Mouse (Mus musculus) MEL (cell line): ENCODE data around the gene Mcf2l. TPM values are rescaled to one million over a fixed set of nuclear protein-coding genes. Genes with fewer than 3 reads are reported as not detected.

Source experiments
- DNase-seq: peaks from one replicate; pipeline ENCODE4 v3.0.0; 2011; ENCODE audit warnings: low read depth, low spot score
- H3K27ac ChIP-seq: 2 replicates; pipeline ENCODE4 v1.5.1; 2012; ENCODE audit warnings: low read depth, mild to moderate bottlenecking, control low read depth, low read length, moderate library complexity; ENCODE audit not compliant: control insufficient read depth
- H3K27me3 ChIP-seq, 2 experiments: fragments of 150-350 bp in 1 of 2; sonication (generic) in 1 of 2; 2 replicates each; pipeline ENCODE4 v1.6.1; 2012; ENCODE audit warnings: low read length in 2 of 2, mild to moderate bottlenecking in 2 of 2, improper control_type of control experiment in 1 of 2, moderate library complexity in 1 of 2; ENCODE audit not compliant: insufficient read depth in 2 of 2, control insufficient read depth in 1 of 2
- H3K36me3 ChIP-seq, 2 experiments: 2 replicates each; pipeline ENCODE4 v1.6.1; 2012 to 2014; ENCODE audit warnings: low read length in 2 of 2, improper control_type of control experiment in 1 of 2, inconsistent platforms in 1 of 2, mild to moderate bottlenecking in 1 of 2; ENCODE audit not compliant: insufficient read depth in 2 of 2, control insufficient read depth in 1 of 2
- H3K4me1 ChIP-seq, 2 experiments: fragments of 150-350 bp in 1 of 2; sonication (generic) in 1 of 2; 2 replicates each; pipeline ENCODE4 v1.6.1; 2012; ENCODE audit warnings: low read length in 2 of 2, improper control_type of control experiment in 1 of 2, mild to moderate bottlenecking in 1 of 2; ENCODE audit not compliant: insufficient read depth in 2 of 2, control insufficient read depth in 1 of 2
- H3K4me3 ChIP-seq, 2 experiments: fragments of 150-350 bp in 1 of 2; sonication (generic) in 1 of 2; 2 replicates each; pipeline ENCODE4 v1.5.1; 2012; ENCODE audit warnings: low read depth in 2 of 2, low read length in 2 of 2, mild to moderate bottlenecking in 2 of 2, moderate library complexity in 2 of 2, control low read depth in 1 of 2, improper control_type of control experiment in 1 of 2; ENCODE audit not compliant: control insufficient read depth in 1 of 2, insufficient read depth in 1 of 2
- H3K79me2 ChIP-seq: 2 replicates; pipeline ENCODE4 v1.6.1; 2012; ENCODE audit warnings: mild to moderate bottlenecking, low read length, moderate library complexity; ENCODE audit not compliant: control insufficient read depth, poor library complexity, insufficient read depth
- H3K9ac ChIP-seq: 2 replicates; pipeline ENCODE4 v1.6.1; 2012; ENCODE audit warnings: low read depth, mild to moderate bottlenecking, control low read depth, low read length, moderate library complexity; ENCODE audit not compliant: control insufficient read depth, poor library complexity, severe bottlenecking
- H3K9me3 ChIP-seq: fragments of 150-350 bp; sonication (generic); replicated peaks from 2 replicates; pipeline ENCODE4 v1.6.1; 2012; ENCODE audit warnings: mild to moderate bottlenecking, low read length, improper control_type of control experiment, moderate library complexity; ENCODE audit not compliant: insufficient read depth
- CHD1 ChIP-seq: IDR thresholded peaks from 2 replicates; pipeline ENCODE4 v1.6.1; 2012; ENCODE audit warnings: low read depth, mild to moderate bottlenecking, inconsistent platforms, low read length, improper control_type of control experiment
- E2F4 ChIP-seq: IDR thresholded peaks from 2 replicates; pipeline ENCODE4 v1.6.1; 2011; ENCODE audit warnings: low read depth, low read length, improper control_type of control experiment, borderline replicate concordance
- ETS1 ChIP-seq: IDR thresholded peaks from 2 replicates; pipeline ENCODE4 v1.6.1; 2012; ENCODE audit warnings: low read depth, mild to moderate bottlenecking, inconsistent platforms, low read length, improper control_type of control experiment, moderate library complexity
- GATA1 ChIP-seq: IDR thresholded peaks from 2 replicates; pipeline ENCODE4 v1.6.1; 2011; ENCODE audit warnings: low read depth, low read length, improper control_type of control experiment
- HCFC1 ChIP-seq: IDR thresholded peaks from 2 replicates; pipeline ENCODE4 v1.6.1; 2012; ENCODE audit warnings: low read depth, mild to moderate bottlenecking, inconsistent platforms, low read length, improper control_type of control experiment, moderate library complexity
- MAZ ChIP-seq: IDR thresholded peaks from 2 replicates; pipeline ENCODE4 v1.6.1; 2012; ENCODE audit warnings: low read depth, mild to moderate bottlenecking, inconsistent platforms, low read length, improper control_type of control experiment
- MEF2A ChIP-seq: IDR thresholded peaks from 2 replicates; pipeline ENCODE4 v1.6.1; 2014; ENCODE audit warnings: low read depth, mild to moderate bottlenecking, inconsistent platforms, low read length, improper control_type of control experiment; ENCODE audit not compliant: poor library complexity, insufficient replicate concordance, severe bottlenecking; ENCODE audit errors: extremely low read depth
- MYB ChIP-seq: IDR thresholded peaks from 2 replicates; pipeline ENCODE4 v1.6.1; 2011; ENCODE audit warnings: mild to moderate bottlenecking, low read depth, low read length, improper control_type of control experiment
- MYC ChIP-seq: IDR thresholded peaks from 2 replicates; pipeline ENCODE4 v1.6.1; 2011; ENCODE audit warnings: low read depth, mild to moderate bottlenecking, low read length, improper control_type of control experiment, moderate library complexity
- POLR2A ChIP-seq, 2 experiments: IDR thresholded peaks; 2 replicates each; pipeline ENCODE4 v1.6.1; 2011 to 2012; ENCODE audit warnings: low read length in 2 of 2, mild to moderate bottlenecking in 2 of 2, control low read depth in 1 of 2, improper control_type of control experiment in 1 of 2, low read depth in 1 of 2, moderate library complexity in 1 of 2; ENCODE audit not compliant: control insufficient read depth in 1 of 2, insufficient read depth in 1 of 2, poor library complexity in 1 of 2
- POLR2AphosphoS2 ChIP-seq: IDR thresholded peaks from 2 replicates; pipeline ENCODE4 v1.6.1; 2011; ENCODE audit warnings: low read length, improper control_type of control experiment
- RAD21 ChIP-seq: IDR thresholded peaks from 2 replicates; pipeline ENCODE4 v1.6.1; 2011; ENCODE audit warnings: mild to moderate bottlenecking, low read depth, low read length, improper control_type of control experiment
- TAL1 ChIP-seq: IDR thresholded peaks from 2 replicates; pipeline ENCODE4 v1.6.1; 2012; ENCODE audit warnings: mild to moderate bottlenecking, inconsistent platforms, low read length, moderate library complexity, mixed read lengths
- TBP ChIP-seq: IDR thresholded peaks from 2 replicates; pipeline ENCODE4 v1.8.0; 2011; ENCODE audit warnings: low read depth, low read length, improper control_type of control experiment
- USF1 ChIP-seq: IDR thresholded peaks from 2 replicates; pipeline ENCODE4 v1.6.1; 2014; ENCODE audit warnings: low read depth, mild to moderate bottlenecking, inconsistent platforms, low read length, improper control_type of control experiment, moderate library complexity
- ZMIZ1 ChIP-seq: IDR thresholded peaks from 2 replicates; pipeline ENCODE4 v1.6.1; 2012; ENCODE audit warnings: low read depth, mild to moderate bottlenecking, inconsistent platforms, low read length, improper control_type of control experiment, moderate library complexity
- ZNF384 ChIP-seq: IDR thresholded peaks from 2 replicates; pipeline ENCODE4 v1.6.1; 2012; ENCODE audit warnings: low read depth, mild to moderate bottlenecking, inconsistent platforms, low read length, improper control_type of control experiment
- polyA plus RNA-seq, 2 experiments: library from polyadenylated mRNA; stranded (reverse) in 1 of 2; unstranded in 1 of 2; fragments of >175 nt in 1 of 2; fragments of >200 nt in 1 of 2; gene quantifications; 2 replicates each; pipeline versions ENCODE4 v1.2.1 to v1.2.4; 2012; ENCODE audit warnings: low replicate concordance in 2 of 2, low read depth in 1 of 2; ENCODE audit not compliant: insufficient read length in 2 of 2, insufficient read depth in 1 of 2, missing spikeins in 1 of 2
- total RNA-seq: library from RNA; depleted of rRNA; stranded (reverse); fragments of 300-350 nt; gene quantifications from 2 replicates; pipeline ENCODE4 v1.2.3, GENCODE M21; 2012

The Mcf2l gene
- total and polyA plus RNA-seq, 3 experiments, result 1.2 to 3.6 TPM; not detected in 1

- no peaks in the 10 kb centered on the region for H3K27me3 ChIP-seq
- H3K9ac ChIP-seq, result no peak overlapping the region
- H3K27ac ChIP-seq, result no peak overlapping the region
- no peaks in the 10 kb centered on the region for H3K79me2 ChIP-seq
- H3K4me1 ChIP-seq, result no peaks in the 10 kb centered on the region
- no peaks in the 10 kb centered on the region for H3K9me3 ChIP-seq
- H3K36me3 ChIP-seq, result no peaks in the 10 kb centered on the region
- DNase-seq, result no peak
- TF ChIP-seq GATA1 (no peak), TAL1 (no peak), HCFC1 (no peak), MYB (no peak), USF1 (no peak), POLR2A (IDR thresholded peaks at IDR 0.05; ENCODE audit: control insufficient read depth in 1 of 2, insufficient read depth in 1 of 2, low read depth in 1 of 2, low read length in 2 of 2, poor library complexity in 1 of 2) (no peak), RAD21 (no peak), ZMIZ1 (no peak)
- H3K4me3 ChIP-seq, result no peak overlapping the region
These were observed 51.4 kb downstream of the Mcf2l start for GRCm38 (mm10) chr8:12925051-12925450.

GRCm38 (mm10) chr8:12925941-12926381 lies 52.4 kb downstream of the Mcf2l start:
- TF ChIP-seq RAD21, result no peak
- no peak for TF ChIP-seq MAZ
- TF ChIP-seq E2F4, result no peak
- TF ChIP-seq TBP, result no peak
- no peak for TF ChIP-seq MEF2A
- no peak for TF ChIP-seq ZNF384
- no peak for TF ChIP-seq ZMIZ1
- no peak for TF ChIP-seq POLR2A (IDR thresholded peaks at IDR 0.05; ENCODE audit: control insufficient read depth in 1 of 2, insufficient read depth in 1 of 2, low read depth in 1 of 2, low read length in 2 of 2, poor library complexity in 1 of 2)
- TF ChIP-seq MYC, result no peak
- TF ChIP-seq ETS1, result no peak
- no peak for TF ChIP-seq USF1
- TF ChIP-seq POLR2AphosphoS2, result no peak
- TF ChIP-seq CHD1, result no peak
- no peak for TF ChIP-seq HCFC1
- TF ChIP-seq, all 39 proteins: peak for 0

More at GRCm38 (mm10) chr8:12925941-12926381, 52.4 kb downstream of the Mcf2l start:
- no peak overlapping the region for H3K4me3 ChIP-seq
- no peak overlapping the region for H3K27ac ChIP-seq
- H3K9ac ChIP-seq, result no peak overlapping the region
- no peaks in the 10 kb centered on the region for H3K36me3 ChIP-seq
- DNase-seq, result no peak
- no peaks in the 10 kb centered on the region for H3K4me1 ChIP-seq
- no peaks in the 10 kb centered on the region for H3K79me2 ChIP-seq
- no peaks in the 10 kb centered on the region for H3K9me3 ChIP-seq
- no peaks in the 10 kb centered on the region for H3K27me3 ChIP-seq
